Mouse (Mus musculus): ENCODE measurements around the gene Rhox4b.
"Not testable (repeated sequence)": the region's sequence is repeated elsewhere in the genome, so short reads cannot be mapped to it uniquely, and the experiment has no call there.

DNA sequence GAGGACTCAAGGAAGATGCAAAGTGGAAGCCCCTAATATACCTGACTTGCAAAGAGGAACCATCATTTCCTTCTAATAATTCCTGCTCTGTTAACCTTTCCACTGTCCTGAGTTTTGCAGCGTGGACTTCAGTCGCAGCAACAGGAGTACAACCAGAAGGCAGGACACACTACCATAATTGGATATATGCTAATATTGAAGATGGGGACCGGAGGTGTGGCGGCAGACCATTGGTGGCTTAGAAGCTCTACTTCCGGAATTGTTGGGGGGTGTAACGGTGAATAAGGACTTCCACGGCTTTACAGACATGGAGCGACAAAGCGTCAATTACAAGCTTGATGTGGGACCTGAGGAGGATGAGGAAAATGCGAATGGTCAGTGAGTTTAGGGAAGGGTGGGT is 21.1 kb downstream of the Rhox4b start, which contains the start of gene Rhox2c:
- TF ChIP-seq CTCF (conservative IDR thresholded peaks at IDR 0.05 in 1 of 2, IDR thresholded peaks at IDR 0.05 in 1 of 2; ENCODE audit: low read depth in 2 of 2, low read length in 2 of 2); POLR2A (IDR thresholded peaks at IDR 0.05; ENCODE audit: low read depth, low read length); RAD21 (IDR thresholded peaks at IDR 0.05; ENCODE audit: low read depth, low read length); CHD1 (IDR thresholded peaks at IDR 0.05; ENCODE audit: low read depth, low read length): not testable (repeated sequence)

Data from CH12.LX (cell line).